Mouse (Mus musculus) layer of hippocampus, postnatal 36 days (tissue): Measurements from ENCODE around the gene Slc2a1. TPM values are rescaled to one million over a fixed set of nuclear protein-coding genes. Genes with fewer than 3 reads are reported as not detected.

ENCODE experiments used
- DNase-seq, 2 experiments: peaks; one replicate each; pipeline ENCODE4 v3.0.0; 2022
- total RNA-seq, 2 experiments: library from RNA; stranded (reverse); gene quantifications; 2 replicates each; pipeline ENCODE4 v1.2.3; 2021

Gene Slc2a1
- total RNA-seq, 2 experiments from 2014 or later = 76.1 to 104 TPM

DNA sequence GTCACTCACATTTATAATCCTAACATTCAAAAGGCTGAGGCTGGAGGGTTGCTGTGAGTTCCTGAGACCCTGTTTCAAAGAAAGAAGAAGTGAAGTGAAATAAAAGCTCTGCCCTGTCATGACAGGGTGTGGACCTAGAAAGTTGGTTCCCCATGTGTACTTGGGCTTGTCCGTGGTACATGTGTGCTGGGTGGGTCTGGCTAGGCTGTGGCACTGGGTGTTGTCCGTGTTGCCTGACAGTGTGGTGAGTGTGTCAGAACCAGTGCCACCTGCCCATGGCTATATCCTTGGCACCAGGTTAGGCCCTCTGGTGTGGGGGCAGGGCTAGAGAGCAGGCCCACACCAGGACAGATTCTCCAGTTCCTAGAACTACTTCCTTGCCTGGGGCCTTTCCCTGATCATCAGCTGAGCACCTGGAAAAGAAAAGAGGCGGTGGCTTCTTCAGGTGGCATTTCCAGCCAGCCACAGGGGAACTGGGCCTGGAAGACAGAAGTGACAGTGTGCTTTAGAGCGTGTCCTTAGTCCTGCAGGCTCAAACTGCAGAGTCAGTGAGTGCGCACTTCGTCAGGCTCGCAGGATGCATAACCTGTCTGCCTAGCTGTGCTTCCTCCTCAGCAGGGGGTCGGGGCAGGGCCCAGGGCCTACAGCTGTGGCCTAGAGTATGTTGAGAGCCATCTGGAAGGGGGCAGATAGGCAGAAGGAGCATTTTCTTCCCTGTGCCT is 22.8 kb downstream of the Slc2a1 start:
- no peak for DNase-seq

DNA sequence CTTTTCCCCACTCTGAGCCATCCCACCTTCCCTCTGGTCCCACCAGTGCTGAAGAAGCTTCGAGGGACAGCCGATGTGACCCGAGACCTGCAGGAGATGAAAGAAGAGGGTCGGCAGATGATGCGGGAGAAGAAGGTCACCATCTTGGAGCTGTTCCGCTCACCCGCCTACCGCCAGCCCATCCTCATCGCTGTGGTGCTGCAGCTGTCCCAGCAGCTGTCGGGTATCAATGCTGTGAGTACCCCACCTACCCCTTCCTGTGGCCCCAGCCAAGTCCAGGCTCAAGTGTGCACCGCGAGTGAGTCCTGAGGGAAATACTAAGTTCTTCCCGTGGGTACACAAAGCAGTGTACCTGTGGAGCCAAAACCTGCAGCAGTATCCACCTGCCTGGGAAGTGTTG is 24.8 kb downstream of the Slc2a1 start:
- no peak for DNase-seq

DNA sequence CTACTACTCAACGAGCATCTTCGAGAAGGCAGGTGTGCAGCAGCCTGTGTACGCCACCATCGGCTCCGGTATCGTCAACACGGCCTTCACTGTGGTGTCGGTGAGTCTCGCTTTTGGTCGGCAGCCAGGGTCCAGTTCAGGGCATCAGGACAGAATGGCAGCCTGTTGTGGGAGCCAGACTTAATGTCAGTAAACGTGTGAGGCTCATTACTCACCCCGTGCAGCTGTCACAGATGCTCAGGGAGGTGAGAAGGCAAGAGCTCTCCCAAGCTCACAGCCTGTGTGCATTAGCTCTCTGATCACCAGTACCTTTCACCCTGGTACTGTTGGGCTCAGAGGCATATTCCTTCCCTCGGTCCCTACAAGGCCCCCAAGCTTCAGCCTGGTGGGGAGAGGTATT is 25.3 kb downstream of the Slc2a1 start:
- no peak for DNase-seq

DNA sequence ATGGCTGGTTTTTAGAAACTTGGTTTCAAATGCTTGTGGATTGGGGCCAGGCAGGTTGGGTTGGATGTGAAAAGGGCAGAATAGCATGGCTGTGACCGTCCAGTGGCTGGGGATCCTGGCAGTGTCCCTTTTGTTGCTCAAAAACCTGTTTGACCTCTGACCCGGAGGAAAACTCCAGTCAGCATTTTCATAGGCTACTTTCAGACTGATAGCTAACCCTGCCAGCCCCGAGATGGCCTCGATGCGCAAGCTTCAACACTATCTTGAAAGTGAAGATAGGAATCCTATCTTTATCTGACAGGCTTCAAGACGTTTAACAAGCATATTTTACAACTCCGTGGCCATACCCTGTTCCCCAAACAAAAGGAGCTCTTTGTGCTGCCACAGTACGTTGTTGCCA is 28.8 kb downstream of the Slc2a1 start:
- DNase-seq = no peak

DNA sequence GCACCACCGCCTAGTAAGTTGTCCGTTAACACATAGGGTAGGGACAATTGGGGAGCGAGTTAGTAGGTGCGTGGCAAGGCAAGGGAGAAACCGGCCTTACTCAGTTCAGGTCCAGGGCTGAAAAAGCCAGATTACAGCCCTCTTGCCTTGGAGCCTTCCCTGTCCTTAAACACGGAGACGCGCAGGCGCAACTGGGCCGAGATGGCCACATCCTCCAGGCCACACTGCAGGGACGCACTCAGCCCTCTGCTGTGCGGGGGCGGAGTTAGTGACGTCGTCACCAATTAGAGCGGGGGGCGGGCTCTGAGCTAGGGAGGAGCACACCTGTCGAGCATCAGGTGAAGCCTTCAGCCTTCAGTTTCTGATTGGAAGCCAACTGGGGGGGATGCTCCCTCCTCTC is 29.7 kb downstream of the Slc2a1 start:
- peak; percentile 47 to 56 for DNase-seq

DNA sequence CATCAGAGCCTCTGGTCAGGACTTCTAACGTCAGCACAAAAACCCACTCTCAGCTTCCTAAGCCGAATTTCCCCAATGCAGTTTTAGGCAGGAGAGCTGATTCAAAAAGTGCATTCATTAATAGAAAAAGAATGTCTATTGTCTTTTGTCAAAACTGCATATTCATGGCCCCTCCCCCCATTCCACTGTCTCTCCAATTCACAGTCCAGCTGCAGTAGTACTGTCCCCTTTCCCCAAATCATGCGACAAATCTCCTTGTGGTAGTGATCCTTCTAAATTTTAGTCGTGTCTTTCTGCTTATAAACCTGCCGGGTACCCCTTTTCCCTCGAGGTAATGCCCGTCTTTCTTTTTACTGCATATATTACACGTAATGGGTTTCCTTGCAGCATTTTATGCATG is 30.3 kb downstream of the Slc2a1 start:
- no peak for DNase-seq

DNA sequence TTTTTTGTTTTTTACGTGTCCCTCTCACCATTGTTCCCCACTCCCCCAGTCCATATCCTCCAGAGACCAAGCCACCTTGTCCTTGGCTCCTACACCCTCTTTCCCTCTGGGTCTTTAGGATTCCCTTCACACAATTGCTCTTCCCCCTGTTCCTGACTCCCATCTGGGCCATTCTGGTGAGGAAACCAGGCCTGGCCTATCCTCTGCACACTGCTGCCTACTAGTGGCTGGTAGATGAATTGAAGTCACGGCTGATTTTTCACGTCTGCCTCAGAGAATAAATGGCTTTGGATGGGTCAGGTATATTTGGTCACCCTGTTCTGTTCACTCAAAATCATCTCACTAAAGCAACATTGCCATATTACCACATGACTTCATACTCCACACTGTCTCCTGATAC is 31.6 kb downstream of the Slc2a1 start:
- no peak for DNase-seq

DNA sequence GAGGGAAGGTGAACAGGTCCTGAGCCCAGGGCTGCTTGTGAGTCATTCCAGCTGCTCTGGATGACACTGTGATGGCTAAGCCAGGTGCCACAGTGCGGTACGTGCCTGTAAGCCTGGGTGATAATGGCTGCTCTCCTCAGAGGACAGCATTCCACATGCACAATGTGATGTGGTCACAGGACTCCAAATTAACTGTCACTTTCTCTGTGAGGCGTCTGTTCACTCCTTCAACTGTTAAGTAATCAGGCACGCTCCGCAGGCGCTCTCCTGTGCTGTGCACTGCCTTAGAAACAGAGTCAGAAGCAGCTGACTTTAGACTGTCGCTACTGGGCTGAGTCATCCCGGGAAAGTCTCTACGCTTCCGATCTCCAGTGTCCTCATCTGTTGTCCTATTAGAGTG is 32.7 kb downstream of the Slc2a1 start:
- DNase-seq = no peak

DNA sequence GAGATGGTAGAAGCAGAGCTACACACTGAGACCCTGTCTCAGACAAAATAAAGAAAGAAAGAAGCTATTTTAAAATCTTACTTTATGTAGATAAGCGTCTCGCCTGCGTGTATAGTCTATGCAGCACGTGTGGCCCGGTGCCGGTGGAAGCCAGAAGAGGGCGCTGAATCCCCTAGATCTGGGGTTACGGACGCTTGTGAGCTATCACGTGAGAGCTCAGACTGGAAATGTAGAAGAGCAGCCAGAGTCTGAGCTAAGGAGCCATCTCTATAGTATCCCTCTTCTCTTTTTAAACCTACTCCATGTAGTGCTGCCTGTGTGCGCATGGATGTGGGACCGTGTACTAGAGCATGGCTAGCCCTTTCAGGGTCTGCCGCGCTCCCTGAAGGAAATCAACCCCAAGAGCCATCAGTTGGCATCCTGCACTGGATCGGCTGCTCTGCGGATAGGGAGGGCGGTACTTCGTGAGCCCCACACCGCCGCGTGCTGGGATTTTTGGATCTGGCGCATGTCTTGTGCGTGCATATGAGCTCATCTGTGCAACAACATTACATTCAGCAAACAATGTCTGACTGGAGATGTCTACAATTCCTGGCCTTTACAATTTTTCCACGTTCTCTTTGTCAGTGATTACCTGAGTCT is 33.8 kb downstream of the Slc2a1 start:
- DNase-seq = peak in 1 of 2 experiments; percentile 23

DNA sequence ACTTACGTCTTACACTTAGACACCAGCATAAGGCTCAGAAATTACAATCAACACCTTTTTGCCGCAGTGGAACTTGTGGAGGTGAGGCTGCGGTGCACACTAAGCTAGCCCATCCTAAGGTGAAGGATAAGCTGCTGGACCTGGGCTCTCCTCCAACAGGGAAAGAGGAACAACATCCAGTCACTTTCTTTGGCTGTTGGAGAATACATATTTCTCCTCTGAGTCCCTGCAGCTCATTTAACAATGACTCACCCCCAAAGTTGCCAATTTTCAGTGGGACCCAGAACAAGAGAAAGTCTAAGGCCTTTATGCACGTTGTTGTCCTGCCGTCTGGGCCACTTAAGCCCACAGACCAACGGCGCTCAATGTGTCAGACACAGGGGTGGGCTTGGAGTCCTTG is 38.3 kb downstream of the Slc2a1 start:
- no peak for DNase-seq

DNA sequence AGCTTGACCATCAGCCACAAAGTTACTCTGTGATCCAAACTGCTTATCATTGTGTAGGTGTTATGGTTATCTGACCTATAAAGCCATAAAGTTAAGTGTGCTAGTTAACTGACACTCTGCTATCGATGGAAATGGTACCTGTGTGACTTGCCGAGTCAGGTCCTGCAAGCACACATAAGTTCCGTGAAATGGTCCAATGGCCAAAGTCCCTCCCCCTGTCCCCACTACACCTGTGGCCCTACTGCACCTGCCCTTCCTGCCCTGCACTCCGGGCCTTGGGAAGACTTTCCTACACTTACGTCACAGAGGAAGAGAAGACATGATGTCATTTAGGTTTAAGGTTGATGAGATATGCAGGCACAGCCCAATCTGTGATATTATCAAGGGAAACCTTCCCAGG is 38.8 kb downstream of the Slc2a1 start:
- no peak for DNase-seq

DNA sequence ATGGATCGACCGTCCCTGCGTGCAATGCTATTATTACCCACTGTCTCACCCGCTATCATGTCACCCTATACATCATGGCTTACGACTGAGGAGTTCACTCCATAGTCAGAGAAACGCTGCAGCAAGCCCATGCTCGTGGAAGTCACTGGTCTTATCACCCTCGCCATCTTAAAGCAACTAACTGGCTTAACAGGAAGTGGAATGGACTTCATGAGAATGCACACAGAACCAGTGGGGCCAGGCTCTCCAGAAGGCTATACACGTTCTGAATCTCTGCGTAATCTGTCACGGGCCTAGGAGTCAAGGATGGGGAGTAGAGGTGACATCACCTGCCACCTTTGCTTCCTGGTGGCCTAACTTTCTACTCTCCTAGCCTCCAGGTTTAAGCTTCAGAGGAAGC is 40.2 kb downstream of the Slc2a1 start:
- no peak for DNase-seq

DNA sequence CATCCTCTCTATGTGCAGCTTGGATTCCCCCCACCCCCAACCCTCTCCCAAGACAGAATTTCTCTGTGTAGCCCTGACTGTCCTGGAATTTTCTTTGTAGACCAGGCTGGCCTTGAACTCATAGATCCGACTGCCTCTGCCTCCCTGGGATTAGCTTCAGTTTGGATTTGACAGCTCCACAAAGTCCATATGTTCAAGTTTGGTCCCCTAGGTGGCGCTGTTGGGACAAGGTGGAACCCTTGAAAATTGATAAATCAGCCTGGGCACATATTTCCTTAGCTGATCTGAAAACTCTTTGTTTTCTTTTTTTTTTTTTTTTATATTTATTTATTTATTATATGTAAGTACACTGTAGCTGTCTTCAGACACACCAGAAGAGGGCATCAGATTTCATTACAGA is 48.7 kb downstream of the Slc2a1 start:
- DNase-seq = peak; percentile 32 to 34

DNA sequence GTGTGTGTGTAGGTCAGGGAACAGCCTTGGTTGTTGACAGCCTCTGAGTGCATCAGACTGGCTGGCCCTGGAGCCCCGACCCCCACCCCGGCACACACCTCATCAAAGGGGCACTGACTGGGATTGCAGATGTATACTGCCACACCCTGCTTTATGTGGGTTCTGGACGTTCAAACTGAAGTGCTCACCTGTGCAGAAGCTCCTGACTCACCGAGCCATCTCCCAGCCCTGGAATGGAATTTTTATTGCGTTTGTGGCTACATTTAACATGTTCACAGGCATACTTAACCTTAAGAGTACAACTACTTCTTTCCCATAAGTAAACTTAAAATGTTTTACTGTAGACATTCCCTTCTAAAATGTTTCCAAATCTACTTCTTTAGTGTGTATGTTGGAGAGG is 49.4 kb downstream of the Slc2a1 start:
- DNase-seq = no peak

DNA sequence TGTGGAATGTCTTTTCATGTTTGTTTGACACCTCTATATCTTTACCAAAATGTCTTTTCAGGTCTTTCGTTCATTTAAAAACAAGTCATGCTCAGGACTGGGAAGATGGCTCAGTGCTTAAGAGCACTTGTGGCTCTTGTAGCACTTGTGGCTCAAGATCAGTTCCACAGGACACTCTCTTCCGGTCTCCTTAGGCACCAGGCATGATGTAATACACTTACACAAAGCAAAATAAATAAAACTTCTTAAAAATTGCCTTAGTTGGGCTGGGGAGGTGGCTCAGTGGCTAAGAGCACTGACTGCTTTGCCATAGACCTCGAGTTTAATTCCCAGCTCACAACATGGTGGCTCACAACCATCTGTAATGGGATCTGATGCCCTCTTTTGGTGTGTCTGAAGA is 52.8 kb downstream of the Slc2a1 start:
- DNase-seq = no peak

DNA sequence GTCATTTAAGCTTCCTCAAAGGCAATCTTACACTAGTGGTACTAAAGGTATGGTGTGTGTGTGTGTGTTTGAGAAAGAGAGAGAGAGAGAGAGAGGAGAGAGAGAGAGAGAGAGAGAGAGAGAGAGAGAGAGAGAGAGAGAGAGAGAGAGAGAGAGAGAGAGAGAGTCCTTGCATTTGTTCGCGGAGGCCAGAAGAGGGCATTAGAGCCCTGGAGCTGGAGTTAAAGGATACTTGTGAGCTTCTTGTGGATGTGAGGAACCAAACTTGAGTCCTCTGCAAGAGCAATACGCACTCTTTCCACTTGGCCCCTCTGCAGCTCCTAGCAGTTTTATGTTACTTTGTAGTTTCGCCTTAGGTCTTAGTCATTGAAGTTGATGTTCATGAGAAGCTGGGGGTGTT is 54.5 kb downstream of the Slc2a1 start:
- no peak for DNase-seq

DNA sequence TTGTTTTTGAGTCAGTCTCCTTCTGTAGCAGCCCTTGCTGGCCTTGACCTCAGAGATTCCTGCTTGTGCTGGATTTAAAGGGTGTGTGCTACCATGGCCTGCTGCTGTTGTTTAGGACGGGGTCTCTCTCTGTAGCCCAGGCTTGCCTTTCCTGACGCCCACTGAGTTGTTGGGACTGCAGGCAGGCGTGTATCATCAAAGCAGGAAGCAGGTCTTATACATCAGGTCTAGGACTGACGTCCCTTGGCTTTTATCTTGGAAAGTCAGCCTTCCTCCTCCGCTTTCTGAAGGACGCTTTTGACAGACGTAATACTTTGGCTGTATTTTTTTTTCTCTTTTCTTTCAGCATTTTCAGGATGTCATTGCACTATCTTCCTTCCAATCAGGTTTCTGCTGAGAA is 57.4 kb downstream of the Slc2a1 start:
- DNase-seq = no peak

DNA sequence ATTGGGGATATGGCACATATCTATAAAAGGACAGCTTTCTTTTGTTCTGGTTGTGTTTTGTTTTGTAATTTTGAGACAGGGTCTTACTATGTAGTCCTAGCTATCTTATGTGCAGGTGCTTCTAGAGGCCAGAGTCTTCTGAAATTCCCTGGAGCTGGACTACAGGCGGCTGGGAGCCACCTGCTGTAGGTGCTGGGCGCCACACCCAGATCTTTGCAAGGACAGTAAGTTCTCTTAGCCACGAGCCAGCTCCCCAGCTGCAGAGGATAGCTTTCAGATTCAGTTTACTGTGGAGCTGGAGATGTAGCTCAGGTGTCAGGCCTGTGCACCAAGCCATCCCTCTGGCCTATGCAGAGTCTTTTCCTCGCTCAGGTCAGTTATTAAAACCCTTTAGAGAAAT is 58.6 kb downstream of the Slc2a1 start:
- DNase-seq = no peak

DNA sequence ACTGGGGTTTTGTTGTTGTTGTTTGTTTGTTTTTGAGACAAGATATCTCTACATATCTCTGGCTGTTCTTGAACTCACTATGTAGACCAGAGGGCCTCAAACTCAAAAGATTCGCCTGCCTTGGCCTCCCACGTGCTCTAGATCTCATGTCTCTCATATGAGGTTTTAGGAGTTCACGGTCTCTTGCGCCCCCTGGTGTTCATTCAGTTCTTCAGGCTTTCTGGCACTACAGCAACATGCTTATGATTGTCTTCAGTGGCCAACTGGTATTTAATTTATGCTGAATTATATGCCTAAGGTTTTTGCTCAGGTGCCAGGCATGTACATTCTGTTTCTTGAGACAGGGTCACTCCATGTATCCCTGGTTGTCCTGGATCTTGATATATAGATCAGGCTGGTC is 59.2 kb downstream of the Slc2a1 start:
- peak; percentile 69 to 76 for DNase-seq

DNA sequence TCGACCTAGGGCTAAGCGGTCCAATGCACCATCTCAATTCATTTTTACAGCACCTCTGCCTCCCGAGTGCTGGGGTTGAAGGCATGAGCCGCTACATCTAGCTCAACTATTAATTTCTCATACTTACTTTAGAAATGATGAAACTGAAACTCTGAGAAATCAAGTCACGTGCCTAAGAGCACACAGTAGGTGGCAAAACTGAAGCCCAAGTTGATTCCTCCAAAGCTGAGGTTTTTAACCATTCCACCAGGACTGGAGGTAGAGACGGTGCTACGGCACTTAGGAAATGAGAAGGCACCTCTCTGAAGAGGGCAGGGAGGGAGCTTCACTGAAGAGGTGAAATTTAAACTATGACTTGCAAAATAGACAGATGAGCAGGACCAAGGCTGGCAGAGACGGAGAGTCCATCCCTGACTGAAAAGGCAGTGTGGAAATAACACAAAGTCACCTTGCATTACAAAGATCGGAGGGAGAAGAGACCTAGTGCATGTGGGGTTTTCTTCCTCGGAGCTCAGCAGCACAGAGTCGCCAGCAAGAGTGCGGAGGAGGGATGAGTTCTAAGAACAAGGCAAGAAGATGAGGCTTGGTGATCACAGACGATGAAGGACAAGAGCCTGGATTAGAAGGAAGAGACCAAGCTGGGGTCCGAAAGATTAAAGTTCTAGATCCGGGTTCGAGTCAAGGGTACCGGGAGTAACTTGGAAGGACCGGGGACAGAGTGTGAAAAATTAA is 64.6 kb downstream of the Slc2a1 start:
- no peak for DNase-seq

DNA sequence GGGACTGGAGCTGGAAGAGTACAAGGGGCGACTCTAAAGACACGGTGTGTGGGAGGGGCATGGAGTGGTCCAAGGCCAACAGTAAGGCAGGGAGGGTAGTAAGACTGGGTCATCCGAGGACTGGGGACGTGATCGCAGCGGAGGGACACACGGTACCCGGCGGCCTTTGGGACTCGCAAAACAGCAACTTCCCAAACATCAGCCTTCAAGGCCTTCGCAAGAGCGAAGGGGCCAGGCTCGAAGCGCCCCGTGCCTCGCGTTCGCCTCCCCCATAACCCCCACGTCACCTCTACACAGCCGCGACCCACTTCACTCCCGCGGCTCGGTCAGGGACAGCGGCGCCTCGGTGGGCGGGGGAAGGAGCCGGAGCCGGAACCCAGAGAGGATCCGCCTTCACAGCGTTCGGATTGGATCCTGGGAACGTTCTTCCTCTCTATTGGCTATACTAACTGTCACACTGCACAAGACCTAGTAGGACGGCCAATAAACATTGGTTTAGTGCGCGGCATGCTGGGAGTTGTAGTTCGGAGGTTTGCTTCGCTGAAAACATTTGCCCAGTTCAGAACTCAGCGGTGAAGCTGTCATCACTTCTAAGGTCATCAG is 65.4 kb downstream of the Slc2a1 start, which contains the start of gene Zfp691:
Gene Zfp691, minus strand, starts transcription at position 345 of the 603 bp plus-strand sequence.
- peak; percentile 92 for DNase-seq

DNA sequence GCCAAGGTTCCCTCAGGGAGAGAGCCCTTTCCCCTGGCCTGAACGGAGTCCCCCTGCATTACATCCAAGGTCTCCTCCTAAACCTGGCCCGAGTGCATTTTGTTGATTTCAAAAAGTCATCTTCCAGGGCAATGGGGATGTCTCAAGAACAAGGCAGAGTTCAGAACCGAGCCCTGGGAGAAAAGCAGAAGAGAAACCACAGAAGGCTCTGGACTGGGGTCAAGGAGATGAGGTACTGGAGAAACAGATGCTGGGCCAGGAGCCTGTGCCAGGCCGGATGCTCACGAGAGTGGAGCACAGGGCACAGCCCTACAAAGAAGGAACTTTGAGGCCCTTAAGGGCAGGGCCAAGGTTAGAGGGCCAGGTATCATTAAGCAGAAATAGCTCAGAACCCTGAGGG is 69.2 kb downstream of the Slc2a1 start:
- peak in 1 of 2 experiments; percentile 16 for DNase-seq

DNA sequence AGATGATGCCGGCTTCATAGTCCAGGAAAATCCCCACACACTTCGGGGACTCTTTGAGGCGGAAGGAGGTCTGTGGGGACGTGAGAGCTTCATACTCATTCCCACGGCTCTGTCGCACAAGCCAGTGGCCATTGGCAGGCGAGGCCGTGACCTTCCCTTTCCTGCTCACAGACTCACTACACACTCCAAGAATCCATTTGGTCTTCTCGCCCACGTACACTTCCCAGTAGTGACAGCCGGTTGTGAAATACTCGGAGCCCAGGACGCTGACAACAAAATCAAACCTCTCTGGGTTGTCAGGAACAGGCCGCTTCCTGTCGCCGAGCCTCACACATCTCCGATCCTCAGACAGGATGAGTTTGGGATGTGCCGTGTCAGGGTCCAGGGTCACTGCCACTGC is 69.8 kb downstream of the Slc2a1 start:
- DNase-seq = no peak
